Mouse (Mus musculus): ENCODE data around the gene Gm28048.

GRCm38 (mm10) chr11:22853477-22854157 lies 128.3 kb downstream of the Gm28048 start:
- TF ChIP-seq POLR2A (IDR thresholded peaks at IDR 0.05; ENCODE audit: borderline replicate concordance, control insufficient read depth, low read depth, low read length) (no peak), CTCF (IDR thresholded peaks at IDR 0.05; ENCODE audit: control insufficient read depth, insufficient read depth, low read length) (no peak)
